Mouse (Mus musculus) megakaryocyte-erythroid progenitor cell, adult 5 weeks (primary cell): ENCODE results near the gene 1700113H08Rik. TPM values are rescaled to one million over a fixed set of nuclear protein-coding genes. Genes with fewer than 3 reads are reported as not detected.

ENCODE experiments used
- polyA plus RNA-seq: library from polyadenylated mRNA; stranded (reverse); fragments of >175 nt; gene quantifications from 2 replicates; pipeline ENCODE4 v1.2.3, GENCODE M21; 2012

1700113H08Rik gene
- polyA plus RNA-seq = not detected in 2 replicates

DNA sequence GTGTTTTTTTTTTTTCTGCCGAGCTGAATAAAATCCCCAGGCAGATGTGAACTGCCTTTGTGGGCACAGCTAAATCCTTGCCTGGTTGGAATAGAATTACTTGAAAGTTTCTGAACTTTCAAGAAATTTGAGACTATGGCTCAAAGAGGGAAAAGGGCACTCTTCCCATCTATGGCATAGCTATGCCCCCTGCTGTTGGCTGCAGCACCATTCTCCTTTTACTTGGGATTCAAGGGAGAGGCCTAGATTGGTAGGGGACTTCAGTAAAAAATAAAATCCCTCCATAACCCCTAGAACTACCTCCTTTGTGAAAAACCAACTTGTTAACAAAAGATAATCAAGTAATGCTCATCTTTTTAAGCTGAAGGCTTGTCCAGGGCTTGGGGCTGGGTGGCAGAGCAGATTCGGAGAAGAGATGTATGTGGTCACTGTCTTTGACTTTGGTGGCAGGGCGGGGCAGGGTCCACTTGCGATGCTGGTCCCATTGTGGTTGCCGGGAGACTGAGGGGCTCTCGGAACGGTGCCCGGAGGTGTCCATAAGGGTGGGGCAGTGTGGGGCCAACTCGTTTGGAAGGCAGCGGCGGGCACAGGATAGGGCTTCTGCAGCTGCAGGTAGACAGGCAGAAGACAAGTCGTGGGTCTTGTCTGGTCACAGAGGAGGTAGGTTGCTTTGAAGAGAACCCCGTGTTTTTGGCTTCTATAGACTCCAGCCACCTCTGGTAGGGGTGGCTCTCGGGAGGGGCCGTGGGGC, at the start of gene 1700113H08Rik:
TSS of gene 1700113H08Rik (plus strand) at position 546 of the 751 bp plus-strand sequence.

Other genes starting within 250 kb of the 1700113H08Rik start
- 0.01 and 0.10 TPM in 2 replicates for gene Stab2, start 50.0 kb upstream of the 1700113H08Rik start, polyA plus RNA-seq